Mouse (Mus musculus) E14TG2a.4 (cell line): Measurements from ENCODE around the gene Pum1.

Experiments
- H3K27me3 ChIP-seq: 2 replicates; pipeline ENCODE4 v1.6.1; 2014; ENCODE audit warnings: low read length, control low read depth; ENCODE audit not compliant: insufficient read depth
- H3K36me3 ChIP-seq: 2 replicates; pipeline ENCODE4 v1.6.1; 2014; ENCODE audit warnings: low read length, control low read depth; ENCODE audit not compliant: insufficient read depth
- H3K4me1 ChIP-seq: replicated peaks from 2 replicates; pipeline ENCODE4 v1.6.1; 2014; ENCODE audit warnings: low read depth, low read length, control low read depth
- H3K4me3 ChIP-seq: replicated peaks from 2 replicates; pipeline ENCODE4 v1.5.1; 2014; ENCODE audit warnings: mild to moderate bottlenecking, low read length
- H3K9me3 ChIP-seq: 2 replicates; pipeline ENCODE4 v1.6.1; 2014; ENCODE audit warnings: low read length, control low read depth
- CTCF ChIP-seq: conservative IDR thresholded peaks from 2 replicates; pipeline ENCODE4 v1.5.1; 2014; ENCODE audit warnings: low read length
- NANOG ChIP-seq: IDR thresholded peaks from 2 replicates; pipeline ENCODE4 v1.6.1; 2014; ENCODE audit warnings: borderline replicate concordance, low read length, mixed read lengths
- POU5F1 ChIP-seq: IDR thresholded peaks from 2 replicates; pipeline ENCODE4 v1.6.1; 2014; ENCODE audit warnings: low read length, borderline replicate concordance

The Pum1 gene

DNA sequence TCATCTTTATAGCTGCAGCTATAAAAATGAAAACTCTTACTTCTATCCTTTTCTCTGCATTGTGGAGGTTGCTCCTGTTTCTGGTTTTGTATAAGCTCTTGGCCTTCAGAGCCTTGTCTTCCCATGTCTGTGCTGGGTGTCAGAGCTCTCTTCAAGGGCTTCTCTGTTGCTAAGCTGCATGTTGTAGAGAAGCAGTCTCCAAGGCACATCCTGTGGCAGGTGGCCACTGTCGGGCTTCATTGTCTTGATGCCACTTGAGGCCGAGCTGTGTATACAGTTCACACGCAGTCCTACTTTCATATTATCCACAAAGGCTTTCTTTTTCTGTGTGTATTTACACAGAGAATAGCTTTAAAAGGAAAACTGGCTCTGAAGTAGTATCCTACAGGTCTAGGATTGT, 63.0 kb downstream of the Pum1 start:
- peaks cover 99% of the 10 kb centered on the region for H3K36me3 ChIP-seq
- no peaks in the 10 kb centered on the region for H3K27me3 ChIP-seq
- TF ChIP-seq NANOG (no peak), POU5F1 (no peak), CTCF (no peak)
- no peaks in the 10 kb centered on the region for H3K9me3 ChIP-seq
- H3K4me3 ChIP-seq, result no peak overlapping the region
- peaks cover 97% of the 10 kb centered on the region for H3K4me1 ChIP-seq

DNA sequence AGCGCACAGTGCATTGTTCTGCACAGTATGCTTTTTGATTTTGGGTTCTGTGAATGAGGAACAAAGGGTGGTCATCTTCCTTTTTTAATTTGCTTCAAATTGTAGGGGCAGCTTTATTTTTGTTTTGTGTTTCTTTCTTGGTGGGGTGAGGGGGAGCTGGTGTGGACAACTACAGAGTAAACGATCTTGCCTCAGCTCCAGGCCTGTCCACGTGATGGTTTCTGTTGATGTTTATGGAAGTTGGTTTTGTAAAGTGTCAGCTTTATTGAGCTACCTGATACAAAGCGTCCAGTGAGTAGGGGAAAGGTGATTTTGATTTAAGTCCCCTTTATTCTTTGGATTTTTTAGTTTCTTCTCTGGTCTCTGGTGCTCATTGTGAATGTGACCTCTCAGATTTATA, 72.8 kb downstream of the Pum1 start:
- Histone ChIP-seq H3K9me3 (no peaks in the 10 kb centered on the region), H3K36me3 (peaks cover 91% of the 10 kb centered on the region), H3K27me3 (no peaks in the 10 kb centered on the region), H3K4me3 (no peak overlapping the region), H3K4me1 (peaks cover 79% of the 10 kb centered on the region)
- TF ChIP-seq NANOG (no peak), POU5F1 (no peak), CTCF (no peak)

DNA sequence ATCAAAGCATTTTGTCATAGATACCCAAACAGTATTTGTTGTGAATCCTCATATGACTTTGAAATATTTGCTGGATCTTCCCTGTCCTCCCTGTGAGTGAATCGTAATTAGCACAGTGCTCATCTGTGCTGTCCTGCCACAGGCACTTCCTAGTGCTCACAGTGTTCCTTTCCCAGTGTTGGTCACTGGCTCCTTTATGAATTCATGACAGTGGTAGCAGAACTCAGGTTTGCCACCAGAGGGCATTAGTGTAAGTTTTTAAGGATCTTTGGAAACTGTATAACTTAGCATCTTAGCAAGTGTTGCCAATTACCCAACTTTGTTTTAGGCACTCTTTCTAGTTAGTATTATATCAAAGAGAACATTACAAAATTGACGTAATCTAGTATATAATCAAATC, 75.4 kb downstream of the Pum1 start:
- peak; percentile 51 for TF ChIP-seq CTCF
- TF ChIP-seq NANOG, result no peak
- Histone ChIP-seq H3K9me3 (no peaks in the 10 kb centered on the region), H3K36me3 (peaks cover 91% of the 10 kb centered on the region), H3K27me3 (no peaks in the 10 kb centered on the region), H3K4me1 (peaks cover 87% of the 10 kb centered on the region), H3K4me3 (no peak overlapping the region)

DNA sequence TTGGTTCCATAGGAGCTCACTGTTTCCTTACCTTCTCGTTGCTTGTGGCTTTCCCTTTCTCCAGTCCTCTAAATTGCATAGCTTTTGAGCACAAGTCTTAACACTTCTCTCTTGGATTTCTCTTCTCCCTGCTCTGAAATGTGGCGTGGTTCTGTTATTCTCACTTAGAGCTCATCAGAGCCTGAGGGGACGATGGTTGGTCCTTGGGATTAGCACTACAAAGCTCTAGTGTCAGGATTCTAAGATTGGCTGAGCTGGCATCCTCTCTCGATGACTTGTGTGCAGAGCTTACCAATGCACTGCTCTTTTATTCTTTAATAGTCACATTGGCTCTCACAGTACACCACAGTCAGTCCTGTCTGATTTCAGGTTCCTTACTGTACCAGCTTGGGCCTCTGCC, 80.9 kb downstream of the Pum1 start:
- H3K27me3 ChIP-seq, result no peaks in the 10 kb centered on the region

DNA sequence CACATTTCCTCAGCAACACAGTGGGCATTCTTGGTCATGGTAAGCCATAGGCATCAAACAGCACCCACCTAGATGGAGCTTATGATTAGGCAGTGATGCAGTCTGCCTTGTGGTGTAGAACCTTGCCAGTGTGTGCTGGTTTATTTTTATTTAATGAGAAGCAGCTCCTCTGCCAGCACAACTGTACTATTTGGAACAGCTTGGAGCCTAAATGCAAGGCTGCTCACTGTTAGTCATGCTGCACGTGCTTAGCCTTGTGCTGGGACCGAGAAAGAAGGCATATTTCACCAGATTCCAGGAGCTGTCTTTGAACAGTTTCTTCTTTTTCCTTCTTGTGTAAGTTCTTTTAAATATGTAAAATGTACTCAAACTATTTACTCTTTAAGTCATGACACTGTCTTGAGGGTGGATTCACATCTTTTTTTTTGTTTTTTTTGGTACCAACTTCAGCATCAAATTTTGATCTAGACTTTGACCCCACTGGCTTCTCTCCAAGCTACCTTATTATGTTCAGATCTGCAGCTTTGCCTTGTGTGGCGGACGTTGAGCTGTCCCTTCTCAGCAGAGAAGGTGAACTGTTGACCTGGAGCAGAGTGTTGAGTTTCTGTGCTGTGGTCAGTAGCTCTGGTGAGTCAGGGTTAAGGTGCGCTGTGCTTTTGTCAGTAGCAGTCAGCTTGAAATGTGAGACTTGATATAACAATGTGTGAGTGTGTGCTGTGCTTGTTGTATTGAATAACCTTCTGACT, 82.6 kb downstream of the Pum1 start:
- H3K27me3 ChIP-seq, result no peaks in the 10 kb centered on the region
- peaks cover 100% of the 10 kb centered on the region for H3K36me3 ChIP-seq
- peaks cover 95% of the 10 kb centered on the region for H3K4me1 ChIP-seq
- TF ChIP-seq CTCF, result no peak
- TF ChIP-seq POU5F1, result no peak
- no peak for TF ChIP-seq NANOG
- H3K4me3 ChIP-seq, result no peak overlapping the region
- H3K9me3 ChIP-seq, result no peaks in the 10 kb centered on the region

More for the DNA sequence above, 80.9 kb downstream of the Pum1 start:
- Histone ChIP-seq H3K4me1 (peaks cover 91% of the 10 kb centered on the region), H3K36me3 (peaks cover 100% of the 10 kb centered on the region), H3K9me3 (no peaks in the 10 kb centered on the region), H3K4me3 (no peak overlapping the region)
- TF ChIP-seq NANOG, result no peak
- TF ChIP-seq CTCF, result no peak
- TF ChIP-seq POU5F1, result no peak

DNA sequence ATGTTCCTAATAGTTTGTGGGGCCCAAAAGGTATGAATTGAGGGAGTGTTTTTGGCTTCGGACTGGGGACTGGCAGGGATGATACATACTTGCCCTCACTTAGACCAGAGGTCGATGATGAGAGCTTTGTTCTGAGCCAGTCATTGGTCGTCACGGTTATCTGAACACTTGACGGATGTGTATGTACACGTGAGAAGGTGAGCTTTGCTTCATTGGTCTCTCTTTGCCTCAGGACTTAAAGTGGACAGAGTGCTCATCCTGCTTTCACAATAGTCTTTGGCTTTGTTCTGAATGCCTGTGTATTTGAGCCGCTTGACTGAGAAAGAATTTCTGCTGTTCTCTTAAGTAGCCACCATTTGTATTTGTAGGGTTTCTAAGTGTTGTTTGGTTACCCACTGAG, 86.4 kb downstream of the Pum1 start:
- H3K36me3 ChIP-seq, result peaks cover 99% of the 10 kb centered on the region
- no peak overlapping the region for H3K4me3 ChIP-seq
- no peak for TF ChIP-seq POU5F1
- no peak for TF ChIP-seq CTCF
- TF ChIP-seq NANOG, result peak; percentile 74; the same call in 1 of the 2 replicates
- peaks cover 95% of the 10 kb centered on the region for H3K4me1 ChIP-seq
- no peaks in the 10 kb centered on the region for H3K27me3 ChIP-seq
- no peaks in the 10 kb centered on the region for H3K9me3 ChIP-seq

DNA sequence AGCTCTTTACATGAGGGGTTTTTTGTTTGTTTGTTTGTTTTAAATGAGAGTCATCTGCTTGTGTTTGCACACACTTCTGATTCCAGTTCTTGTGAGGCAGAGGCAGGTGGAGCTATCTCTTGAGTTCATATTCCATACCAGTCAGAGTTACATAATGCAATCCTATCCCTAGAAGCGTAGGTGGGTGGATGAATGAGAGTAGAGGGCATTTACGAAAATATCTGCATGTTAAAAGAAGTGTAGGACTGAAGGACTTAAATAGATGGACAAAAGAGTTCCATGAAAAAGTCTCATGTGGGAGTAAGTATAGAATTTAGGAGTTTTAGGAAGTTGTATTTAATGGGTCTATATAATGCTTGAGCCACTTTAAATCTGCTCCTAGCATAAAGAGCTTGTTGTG, 88.8 kb downstream of the Pum1 start:
- H3K9me3 ChIP-seq, result no peaks in the 10 kb centered on the region
- H3K4me1 ChIP-seq, result peaks cover 92% of the 10 kb centered on the region
- H3K27me3 ChIP-seq, result no peaks in the 10 kb centered on the region
- TF ChIP-seq POU5F1, result no peak
- no peak for TF ChIP-seq CTCF
- TF ChIP-seq NANOG, result no peak
- no peak overlapping the region for H3K4me3 ChIP-seq
- peaks cover 98% of the 10 kb centered on the region for H3K36me3 ChIP-seq

DNA sequence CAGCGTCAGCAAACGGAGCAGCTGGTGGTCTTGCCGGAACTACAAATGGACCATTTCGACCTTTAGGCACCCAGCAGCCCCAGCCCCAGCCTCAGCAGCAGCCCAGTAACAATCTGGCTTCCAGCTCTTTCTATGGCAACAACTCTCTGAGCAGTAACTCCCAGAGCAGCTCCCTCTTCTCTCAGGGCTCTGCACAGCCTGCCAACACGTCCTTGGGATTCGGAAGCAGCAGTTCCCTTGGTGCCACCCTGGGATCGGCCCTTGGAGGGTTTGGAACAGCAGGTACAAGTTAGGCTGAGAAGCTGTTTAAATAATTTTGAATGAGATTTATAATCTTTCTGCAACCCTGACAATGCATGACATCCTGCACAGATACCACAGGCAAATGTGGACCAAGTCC, 89.5 kb downstream of the Pum1 start:
- no peak overlapping the region for H3K4me3 ChIP-seq
- H3K9me3 ChIP-seq, result no peaks in the 10 kb centered on the region
- no peaks in the 10 kb centered on the region for H3K27me3 ChIP-seq
- H3K36me3 ChIP-seq, result peaks cover 97% of the 10 kb centered on the region
- H3K4me1 ChIP-seq, result peaks cover 91% of the 10 kb centered on the region
- TF ChIP-seq NANOG (no peak), POU5F1 (no peak), CTCF (no peak)

DNA sequence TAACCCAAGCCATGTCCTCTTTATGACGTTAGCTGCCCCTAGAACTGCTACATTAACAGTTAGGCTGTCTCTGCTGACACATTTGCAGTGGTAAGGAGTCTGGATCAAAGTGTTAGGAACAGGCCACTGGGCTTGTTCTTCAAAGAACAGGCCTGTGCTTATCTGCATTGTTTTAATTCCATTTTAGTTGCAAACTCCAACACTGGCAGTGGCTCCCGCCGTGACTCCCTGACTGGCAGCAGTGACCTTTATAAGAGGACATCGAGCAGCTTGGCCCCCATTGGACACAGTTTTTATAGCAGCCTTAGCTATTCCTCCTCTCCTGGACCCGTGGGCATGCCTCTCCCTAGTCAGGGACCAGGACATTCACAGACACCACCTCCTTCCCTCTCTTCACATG, 90.6 kb downstream of the Pum1 start:
- Histone ChIP-seq H3K4me3 (no peak overlapping the region), H3K4me1 (peaks cover 91% of the 10 kb centered on the region), H3K27me3 (no peaks in the 10 kb centered on the region), H3K9me3 (no peaks in the 10 kb centered on the region), H3K36me3 (peaks cover 97% of the 10 kb centered on the region)
- TF ChIP-seq NANOG (no peak), CTCF (no peak), POU5F1 (no peak)
